Mouse (Mus musculus): Measurements from ENCODE around the gene Gm7361. TPM values are rescaled to one million over a fixed set of nuclear protein-coding genes. Genes with fewer than 3 reads are reported as not detected.

Gm7361 gene
- polyA plus RNA-seq (2014; fragmentation: Illumina TruSeq; extraction: RNeasy Lipid Tissue Mini Kit (QIAGEN cat#74804); ENCODE audit: low read depth, low replicate concordance), result 16.6 TPM

DNA sequence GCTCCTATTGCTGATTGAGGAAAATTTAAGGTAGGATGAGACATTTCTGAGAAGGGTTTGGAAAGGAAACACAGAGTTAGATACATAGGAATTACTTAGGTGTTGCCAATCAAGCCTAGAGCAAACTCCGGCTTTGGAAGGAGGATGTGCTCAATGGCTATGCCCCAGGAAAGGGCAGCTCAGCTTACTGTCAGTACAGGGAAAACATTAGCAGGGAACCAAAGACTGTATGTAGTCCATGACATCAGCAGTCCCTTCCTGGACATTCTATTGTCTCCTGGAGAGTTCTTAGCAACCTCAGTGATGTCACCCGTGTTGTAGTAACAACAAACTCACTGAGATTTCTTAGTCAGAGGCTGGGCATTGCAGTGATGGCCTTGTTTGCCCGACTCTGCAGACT is at the start of gene Gm7361:
Gene Gm7361 (plus strand): TSS at position 301 of the 400 bp plus-strand sequence.

Other genes with a start within 250 kb of the Gm7361 start
- gene Gm5862, start 234.8 kb upstream of the Gm7361 start, polyA plus RNA-seq (2014; fragmentation: Illumina TruSeq; extraction: RNeasy Lipid Tissue Mini Kit (QIAGEN cat#74804); ENCODE audit: low read depth, low replicate concordance), result 5.2 TPM
- gene Speer4a, start 218.1 kb upstream of the Gm7361 start, polyA plus RNA-seq (2014; fragmentation: Illumina TruSeq; extraction: RNeasy Lipid Tissue Mini Kit (QIAGEN cat#74804); ENCODE audit: low read depth, low replicate concordance), result 4.2 TPM
- gene Gm7347, start 199.1 kb upstream of the Gm7361 start, polyA plus RNA-seq (2014; fragmentation: Illumina TruSeq; extraction: RNeasy Lipid Tissue Mini Kit (QIAGEN cat#74804); ENCODE audit: low read depth, low replicate concordance), result 7.5 TPM
- 2.3 TPM for gene Gm10471, start 168.4 kb upstream of the Gm7361 start, polyA plus RNA-seq (2014; fragmentation: Illumina TruSeq; extraction: RNeasy Lipid Tissue Mini Kit (QIAGEN cat#74804); ENCODE audit: low read depth, low replicate concordance)
- gene 5031410I06Rik, start 152.3 kb upstream of the Gm7361 start, polyA plus RNA-seq (2014; fragmentation: Illumina TruSeq; extraction: RNeasy Lipid Tissue Mini Kit (QIAGEN cat#74804); ENCODE audit: low read depth, low replicate concordance), result 10.8 TPM
- gene Gm10220, start 136.3 kb upstream of the Gm7361 start, polyA plus RNA-seq (2014; fragmentation: Illumina TruSeq; extraction: RNeasy Lipid Tissue Mini Kit (QIAGEN cat#74804); ENCODE audit: low read depth, low replicate concordance), result 11.9 TPM